Mouse (Mus musculus) small intestine, adult 10 weeks (tissue): Measurements from ENCODE around the gene Fbln5. TPM values are rescaled to one million over a fixed set of nuclear protein-coding genes. Genes with fewer than 3 reads are reported as not detected.

ENCODE experiments used
- polyA plus RNA-seq: library from polyadenylated mRNA; stranded (reverse); fragments of 350-450 nt; fragmentation: Illumina TruSeq; extraction: RNeasy Lipid Tissue Mini Kit (QIAGEN cat#74804); gene quantifications from one replicate; pipeline ENCODE4 v1.2.3, GENCODE M21; 2014; ENCODE audit warnings: low replicate concordance

Gene Fbln5
- polyA plus RNA-seq, result 17.9 TPM

GRCm38 (mm10) chr12:101818608-101819370, at the start of gene Fbln5:
Gene Fbln5 (minus strand): TSS chr12:101819055.

GRCm38 (mm10) chr12:101718054-101718754, 100.7 kb downstream of the Fbln5 start, which contains the start of gene Tc2n:
Gene Tc2n (minus strand): TSS chr12:101718523.

Other genes starting within 250 kb of the Fbln5 start
- gene Tc2n, start 100.5 kb downstream of the Fbln5 start, polyA plus RNA-seq, result 24.5 TPM
- gene Trip11, start 94.2 kb upstream of the Fbln5 start, polyA plus RNA-seq, result 44.2 TPM
- gene Atxn3, start 139.2 kb upstream of the Fbln5 start, polyA plus RNA-seq, result 32.0 TPM
- gene Cpsf2, start 156.9 kb upstream of the Fbln5 start, polyA plus RNA-seq, result 21.5 TPM